Mouse (Mus musculus) embryonic facial prominence, embryonic 11.5 days (tissue): ENCODE results near the gene Tab2. TPM values are rescaled to one million over a fixed set of nuclear protein-coding genes. Genes with fewer than 3 reads are reported as not detected.
A peak's percentile ranks its signal among the peaks of the same experiment; 100 is the strongest.
"Not testable (repeated sequence)": the region's sequence is repeated elsewhere in the genome, so short reads cannot be mapped to it uniquely, and the experiment has no call there.

ENCODE experiments used
- ATAC-seq: fragments of 200-750 bp; cut with Nextera tagmentation; replicated peaks from 2 replicates; pipeline ENCODE4 v1.8.0; 2017; ENCODE audit warnings: low read depth; ENCODE audit not compliant: insufficient number of reproducible peaks, low FRiP score, low TSS enrichment
- DNase-seq: peaks from one replicate; pipeline ENCODE4 v3.0.0-alpha.2; 2015; ENCODE audit warnings: low spot score
- H3K27ac ChIP-seq: fragments of 300-500 bp; sonication (generic); replicated peaks from 2 replicates; pipeline ENCODE4 v1.5.1; 2014; ENCODE audit warnings: mild to moderate bottlenecking, low read depth, low read length, control low read depth
- H3K27me3 ChIP-seq: fragments of 300-500 bp; sonication (generic); 2 replicates; pipeline ENCODE4 v1.6.1; 2014; ENCODE audit warnings: mild to moderate bottlenecking, low read length, moderate library complexity, mixed read lengths; ENCODE audit not compliant: control insufficient read depth, insufficient read depth
- H3K36me3 ChIP-seq: fragments of 300-500 bp; sonication (generic); replicated peaks from 2 replicates; pipeline ENCODE4 v1.6.1; 2014; ENCODE audit warnings: low read depth, mild to moderate bottlenecking, low read length, moderate library complexity, mixed read lengths; ENCODE audit not compliant: control insufficient read depth, insufficient read depth
- H3K4me1 ChIP-seq: fragments of 300-500 bp; sonication (generic); 2 replicates; pipeline ENCODE4 v1.6.1; 2014; ENCODE audit warnings: low read length, mixed read lengths; ENCODE audit not compliant: control insufficient read depth, insufficient read depth
- H3K4me2 ChIP-seq: fragments of 300-500 bp; sonication (generic); 2 replicates; pipeline ENCODE4 v1.6.1; 2014; ENCODE audit warnings: low read depth, mild to moderate bottlenecking, control low read depth, low read length, moderate library complexity
- H3K4me3 ChIP-seq: fragments of 300-500 bp; sonication (generic); 2 replicates; pipeline ENCODE4 v1.5.1; 2014; ENCODE audit warnings: low read depth, low read length, control low read depth
- H3K9ac ChIP-seq: fragments of 300-500 bp; sonication (generic); replicated peaks from 2 replicates; pipeline ENCODE4 v1.6.1; 2014; ENCODE audit warnings: mild to moderate bottlenecking, control low read depth, low read length
- H3K9me3 ChIP-seq: fragments of 300-500 bp; sonication (generic); replicated peaks from 2 replicates; pipeline ENCODE4 v1.6.1; 2016; ENCODE audit warnings: mild to moderate bottlenecking, low read length, inconsistent platforms, mixed read lengths; ENCODE audit not compliant: control insufficient read depth
- WGBS: fragments of 180-500 bp; shearing (Covaris S2); extraction: QIAGEN DNeasy Blood & Tissue Kit; methylation state at CpG from one replicate; pipeline ENCODE4 v1.1.7; 2014; 5-methylcytosine and 5-hydroxymethylcytosine counted together
- polyA plus RNA-seq: library from polyadenylated mRNA; unstranded; fragments of >200 nt; fragmentation: Nextera tagmentation; extraction: Ambion mirVana; gene quantifications from 2 replicates; pipeline ENCODE4 v1.2.1, GENCODE M21; 2014

Gene Tab2
- polyA plus RNA-seq, 1 experiment from 2014 or later: 30.0 TPM

GRCm38 (mm10) chr10:7880283-7880682 lies 75.7 kb downstream of the Tab2 start:
- H3K4me1 ChIP-seq, DNase-seq, H3K27ac ChIP-seq, H3K4me3 ChIP-seq, H3K27me3 ChIP-seq, H3K9me3 ChIP-seq, ATAC-seq, H3K36me3 ChIP-seq, H3K4me2 ChIP-seq, H3K9ac ChIP-seq: not testable (repeated sequence)
- WGBS: 85% methylated on average over 3 of the region's 3 CpGs

GRCm38 (mm10) chr10:7874194-7874593 lies 81.8 kb downstream of the Tab2 start:
- Histone ChIP-seq H3K4me1 (no peaks in the 10 kb centered on the region), H3K36me3 (no peaks in the 10 kb centered on the region), H3K9ac (no peak overlapping the region), H3K9me3 (no peaks in the 10 kb centered on the region), H3K4me3 (no peak overlapping the region), H3K27ac (no peak overlapping the region), H3K27me3 (no peaks in the 10 kb centered on the region), H3K4me2 (no peak overlapping the region)
- DNase-seq (no peak), ATAC-seq (no peak)
- 84% methylated on average over 7 of the region's 7 CpGs for WGBS

- peak; percentile 28 for DNase-seq
- 72% methylated on average over 5 of the region's 5 CpGs for WGBS
- no peaks in the 10 kb centered on the region for H3K36me3 ChIP-seq
These were observed 84.5 kb downstream of the Tab2 start for GRCm38 (mm10) chr10:7871381-7872020.

GRCm38 (mm10) chr10:7870571-7871315 lies 85.3 kb downstream of the Tab2 start:
- H3K4me3 ChIP-seq: no peak overlapping the region
- no peak overlapping the region for H3K9ac ChIP-seq
- H3K4me1 ChIP-seq: no peaks in the 10 kb centered on the region; the same call in 1 of the 2 replicates
- 67% methylated on average over 11 of the region's 11 CpGs for WGBS
- peaks cover 12% of the 10 kb centered on the region; the same call in 1 of the 2 replicates for H3K27me3 ChIP-seq
- H3K4me2 ChIP-seq: no peak overlapping the region
- H3K9me3 ChIP-seq: no peaks in the 10 kb centered on the region
- no peak overlapping the region for H3K27ac ChIP-seq
- H3K36me3 ChIP-seq: no peaks in the 10 kb centered on the region
- DNase-seq: peak; percentile 59
- ATAC-seq: no peak

More at GRCm38 (mm10) chr10:7871381-7872020, 84.5 kb downstream of the Tab2 start:
- no peak for ATAC-seq
- peaks cover 12% of the 10 kb centered on the region; the same call in 1 of the 2 replicates for H3K27me3 ChIP-seq
- H3K9me3 ChIP-seq: no peaks in the 10 kb centered on the region
- H3K27ac ChIP-seq: no peak overlapping the region
- no peak overlapping the region for H3K4me3 ChIP-seq
- H3K4me1 ChIP-seq: no peaks in the 10 kb centered on the region; the same call in 1 of the 2 replicates
- no peak overlapping the region for H3K4me2 ChIP-seq
- no peak overlapping the region for H3K9ac ChIP-seq

GRCm38 (mm10) chr10:7869746-7870145 lies 86.3 kb downstream of the Tab2 start:
- Histone ChIP-seq H3K4me3 (no peak overlapping the region), H3K4me1 (no peaks in the 10 kb centered on the region; the same call in 1 of the 2 replicates), H3K36me3 (no peaks in the 10 kb centered on the region), H3K27me3 (peaks cover 12% of the 10 kb centered on the region; the same call in 1 of the 2 replicates), H3K9ac (no peak overlapping the region), H3K4me2 (no peak overlapping the region), H3K27ac (no peak overlapping the region), H3K9me3 (no peaks in the 10 kb centered on the region)
- WGBS: 70% methylated on average over 8 of the region's 8 CpGs
- DNase-seq (no peak), ATAC-seq (no peak)

GRCm38 (mm10) chr10:7867666-7868030 lies 88.4 kb downstream of the Tab2 start:
- Histone ChIP-seq H3K4me1 (no peaks in the 10 kb centered on the region; the same call in 1 of the 2 replicates), H3K27me3 (peaks cover 12% of the 10 kb centered on the region; the same call in 1 of the 2 replicates), H3K4me2 (peak overlapping the region; percentile 69), H3K36me3 (no peaks in the 10 kb centered on the region), H3K9ac (peak overlapping the region; percentile 46), H3K9me3 (no peaks in the 10 kb centered on the region), H3K27ac (no peak overlapping the region), H3K4me3 (peak overlapping the region; percentile 26)
- ATAC-seq: no peak
- WGBS: 20% methylated on average over 21 of the region's 21 CpGs
- DNase-seq: no peak

- peaks cover 12% of the 10 kb centered on the region; the same call in 1 of the 2 replicates for H3K27me3 ChIP-seq
- ATAC-seq: no peak
- H3K27ac ChIP-seq: no peak overlapping the region
- H3K36me3 ChIP-seq: no peaks in the 10 kb centered on the region
- WGBS: 16% methylated on average over 50 of the region's 50 CpGs
- peak; percentile 30 for DNase-seq
- peak overlapping the region; percentile 26 for H3K4me3 ChIP-seq
- peak overlapping the region; percentile 69 for H3K4me2 ChIP-seq
- H3K9ac ChIP-seq: peak overlapping the region; percentile 46
- no peaks in the 10 kb centered on the region for H3K9me3 ChIP-seq
- H3K4me1 ChIP-seq: no peaks in the 10 kb centered on the region; the same call in 1 of the 2 replicates
These were observed 89.0 kb downstream of the Tab2 start for GRCm38 (mm10) chr10:7866762-7867665.
